Mouse (Mus musculus) adrenal gland, adult 8-10 months (tissue): ENCODE measurements around the gene Mvd. TPM values are rescaled to one million over a fixed set of nuclear protein-coding genes. Genes with fewer than 3 reads are reported as not detected.

Experiments used
- DNase-seq: peaks from one replicate; pipeline ENCODE4 v3.0.0; 2022
- microRNA-seq, 2 experiments: library from miRNA; unstranded; fragments of <30 nt; microRNA quantifications; one replicate each; pipeline ENCODE4 v1.2.0; 2022
- total RNA-seq, 4 experiments: library from RNA; stranded (reverse); gene quantifications; 2 replicates each; pipeline ENCODE4 v1.2.4; 2022

Mvd gene
- total RNA-seq, 4 experiments from 2014 or later: 16.7 to 33.1 (median 22.0) TPM

DNA sequence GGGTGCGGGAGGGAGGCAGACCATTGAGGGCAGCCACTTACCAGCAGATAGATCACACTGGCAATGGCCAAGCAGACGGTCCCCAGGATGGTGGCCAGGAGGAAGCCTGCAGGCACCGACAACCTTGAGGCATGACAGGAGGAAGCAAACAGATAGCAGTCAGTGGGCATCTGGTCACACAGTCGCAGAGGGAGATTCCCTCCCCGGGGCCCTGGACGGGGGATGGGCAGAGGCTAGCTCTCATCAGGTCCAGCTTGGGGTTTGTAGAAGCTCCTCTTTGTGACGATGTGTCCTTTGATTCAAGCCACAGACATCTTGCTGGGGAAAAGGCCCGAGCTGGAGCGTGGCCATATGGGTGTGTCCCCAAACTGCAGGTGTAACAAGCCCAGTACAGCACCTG, 17.1 kb downstream of the Mvd start:
- no peak for DNase-seq

DNA sequence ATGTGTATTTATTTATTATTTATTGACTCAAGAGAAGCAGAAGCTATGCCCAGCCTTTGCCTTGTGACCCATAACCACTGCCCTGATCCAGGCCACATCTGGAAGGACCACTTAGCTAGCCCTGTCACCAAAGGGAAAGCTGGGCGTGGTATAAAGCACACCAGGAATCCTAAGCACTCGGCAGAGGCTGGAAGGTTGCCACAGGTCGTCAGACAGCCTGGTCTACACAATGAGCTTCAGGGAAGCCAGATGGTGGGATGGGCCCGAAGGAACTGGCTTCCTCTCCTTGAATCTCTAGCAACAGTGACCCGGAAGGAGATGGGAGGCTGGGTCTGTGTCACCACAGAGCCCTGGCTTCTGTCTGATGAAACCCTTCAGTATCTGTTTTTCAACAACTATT, 19.6 kb downstream of the Mvd start:
- no peak for DNase-seq

DNA sequence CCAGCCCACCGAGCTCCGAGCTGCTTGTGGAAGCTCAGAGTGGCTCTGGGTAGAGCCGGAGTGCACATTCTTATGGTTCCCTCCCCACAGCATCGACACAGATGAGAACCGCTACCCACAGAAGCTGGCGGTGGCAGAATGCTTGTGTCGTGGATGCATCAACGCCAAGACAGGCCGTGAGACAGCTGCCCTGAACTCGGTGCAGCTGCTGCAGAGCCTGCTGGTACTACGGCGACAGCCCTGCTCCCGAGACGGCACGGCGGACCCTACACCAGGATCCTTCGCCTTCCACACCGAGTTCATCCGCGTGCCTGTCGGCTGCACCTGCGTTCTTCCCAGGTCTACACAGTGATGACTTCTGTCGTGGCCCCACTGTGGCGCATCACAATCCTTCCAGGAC, 20.0 kb downstream of the Mvd start:
- no peak for DNase-seq

DNA sequence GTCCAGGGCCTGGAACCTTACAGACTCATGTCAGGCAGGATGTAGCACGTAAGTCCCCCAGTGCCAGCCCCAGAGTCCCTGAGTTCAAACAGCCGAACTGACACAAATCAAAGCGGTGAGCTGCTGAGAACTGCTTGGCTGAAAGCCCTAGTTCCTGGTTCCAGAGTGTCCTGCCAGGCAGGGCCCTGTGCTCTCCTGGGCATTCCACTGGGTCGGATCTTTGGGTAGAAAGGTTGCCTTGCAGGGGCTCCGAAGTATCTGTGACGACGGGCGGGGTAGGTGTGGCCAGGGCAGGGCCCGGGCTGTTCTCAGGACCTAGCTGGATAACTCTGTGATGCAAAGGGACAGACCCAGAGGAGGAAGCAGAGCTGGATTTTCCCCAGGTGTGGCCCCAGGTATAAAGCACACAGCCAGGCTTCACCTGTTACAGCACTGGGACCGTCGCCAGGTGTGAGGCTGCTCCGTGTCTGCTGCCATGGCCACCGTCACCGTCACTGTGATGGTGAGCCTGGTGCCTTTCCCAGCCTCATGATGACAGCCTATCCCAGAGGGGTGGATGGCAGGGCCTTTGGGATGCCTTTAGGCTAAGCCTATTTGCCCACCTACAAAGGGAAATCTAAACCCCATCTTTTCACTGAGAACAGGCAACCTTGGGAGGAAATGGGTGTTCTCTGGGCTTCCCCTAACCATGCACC, 21.7 kb downstream of the Mvd start, which contains the start of gene Il17c:
Gene Il17c, plus strand, starts transcription at position 645 of the 695 bp plus-strand sequence.
- no peak for DNase-seq

DNA sequence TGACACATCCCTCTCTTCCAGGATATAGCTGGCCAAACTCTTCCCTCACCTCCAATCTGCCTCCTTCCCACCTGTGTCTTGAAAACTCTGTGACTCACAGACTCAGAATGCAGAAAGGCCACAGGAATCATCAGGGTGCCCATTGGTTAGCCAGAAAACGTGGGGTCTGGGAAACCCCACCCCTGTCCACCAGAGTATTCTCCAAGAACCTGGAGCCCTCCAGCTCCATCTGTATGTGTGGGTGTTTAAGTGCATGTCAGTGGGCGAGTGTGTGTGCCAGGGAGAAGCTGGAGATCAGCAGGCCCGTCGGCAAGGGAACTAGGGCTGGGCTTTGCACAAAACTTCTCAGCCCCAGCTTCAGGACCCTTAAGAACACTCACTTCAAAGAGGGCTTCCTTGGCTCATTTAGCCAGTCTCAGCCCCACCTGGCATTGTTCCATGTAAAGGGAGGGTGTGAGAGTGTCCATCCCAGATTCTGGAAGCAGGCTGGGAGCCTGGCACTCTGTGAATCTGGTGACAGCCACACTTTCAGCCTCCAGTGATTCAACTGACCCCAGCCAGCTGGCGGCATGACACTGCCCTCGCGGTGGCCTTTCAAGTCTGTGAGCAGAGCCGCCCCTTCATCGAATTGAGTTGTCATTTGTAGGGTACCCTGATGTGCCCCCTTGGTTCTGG, 23.2 kb downstream of the Mvd start:
- no peak for DNase-seq

DNA sequence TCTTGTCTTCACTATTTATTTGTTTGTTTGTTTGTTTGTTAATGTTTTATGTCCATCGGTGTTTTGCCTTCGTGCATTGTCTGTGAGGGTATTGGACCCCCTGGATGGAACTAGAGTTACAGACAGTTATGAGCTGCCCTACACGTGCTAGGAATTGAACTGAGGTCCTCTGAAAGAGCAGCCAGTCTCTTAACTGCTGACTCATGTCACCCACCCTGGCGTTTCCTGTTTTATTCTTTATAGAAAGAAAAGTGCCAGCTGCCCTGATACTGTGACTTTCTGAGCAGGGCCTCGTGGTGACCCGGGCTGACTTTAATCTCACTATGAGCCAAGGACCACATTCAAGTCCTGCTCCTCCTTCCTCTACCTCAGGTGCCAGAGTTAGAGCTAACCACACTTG, 27.7 kb downstream of the Mvd start:
- no peak for DNase-seq

DNA sequence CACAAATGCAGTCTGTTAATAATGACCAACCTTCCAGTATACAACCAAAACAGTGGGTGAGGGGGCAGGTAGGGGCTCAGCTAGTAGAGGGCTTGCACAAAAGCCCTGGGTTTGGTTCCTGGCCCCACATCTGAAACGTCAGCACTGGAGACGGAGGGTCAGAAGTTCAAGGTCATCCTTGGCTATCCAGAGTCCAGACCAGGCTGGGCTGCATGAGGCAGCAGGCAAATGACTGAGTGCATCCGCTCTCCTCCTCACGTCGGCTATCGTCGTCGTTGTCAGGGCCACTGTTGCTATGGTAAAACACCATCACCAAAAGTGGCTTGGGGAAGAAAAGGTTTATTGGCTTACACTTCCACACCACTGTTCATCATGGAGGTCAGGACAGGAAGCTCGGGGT, 28.9 kb downstream of the Mvd start:
- DNase-seq: no peak

DNA sequence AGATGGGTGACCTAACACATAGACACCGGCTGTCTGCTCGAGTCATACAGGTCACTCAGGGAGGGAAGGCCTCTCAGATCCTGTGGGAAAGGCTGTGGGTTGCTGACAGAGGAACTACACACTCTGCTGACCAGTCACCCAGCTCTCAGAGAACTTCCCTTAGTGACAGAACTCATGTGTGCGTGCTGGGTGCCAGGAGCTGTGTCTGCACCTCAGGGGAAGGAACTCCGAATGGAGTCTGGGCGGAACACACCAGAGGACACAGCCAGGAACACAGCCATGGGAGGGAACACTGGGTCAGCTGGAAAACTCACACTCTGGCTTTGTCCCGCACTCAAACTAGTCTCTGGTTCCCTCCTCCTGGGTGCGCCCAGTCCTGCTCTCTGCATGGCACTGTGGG, 35.5 kb downstream of the Mvd start:
- DNase-seq: no peak

DNA sequence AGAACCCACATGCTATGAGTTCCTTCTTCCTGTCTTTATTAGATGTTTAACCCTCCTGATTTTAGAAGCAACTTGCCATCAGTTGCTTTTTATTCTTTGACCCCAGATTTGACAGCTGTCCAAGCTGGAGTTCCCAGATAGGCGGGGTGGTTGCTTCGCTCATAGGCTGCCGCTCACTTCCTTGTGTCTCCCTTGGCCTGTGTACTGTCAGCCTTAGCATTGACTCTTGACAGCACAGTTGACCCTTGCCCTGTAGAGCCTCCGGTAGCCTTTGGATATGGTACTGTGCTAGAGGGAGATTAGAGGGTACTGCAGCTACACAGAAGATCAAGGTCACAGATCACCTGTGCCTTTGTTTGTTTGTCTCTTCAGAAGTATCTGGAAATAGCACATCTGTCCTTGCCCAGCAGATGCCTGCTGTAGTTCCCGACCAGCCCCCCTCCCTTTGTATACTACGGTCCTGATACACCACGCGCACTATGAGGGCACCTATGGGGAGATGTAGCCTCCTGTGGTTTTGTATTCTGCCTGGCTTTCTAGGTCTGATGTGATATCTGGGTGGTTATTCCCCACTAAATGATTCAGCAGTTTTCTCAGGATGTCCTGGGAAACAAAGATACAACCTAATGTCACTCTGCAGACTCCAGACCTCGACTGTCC, 37.9 kb downstream of the Mvd start:
- DNase-seq: no peak

DNA sequence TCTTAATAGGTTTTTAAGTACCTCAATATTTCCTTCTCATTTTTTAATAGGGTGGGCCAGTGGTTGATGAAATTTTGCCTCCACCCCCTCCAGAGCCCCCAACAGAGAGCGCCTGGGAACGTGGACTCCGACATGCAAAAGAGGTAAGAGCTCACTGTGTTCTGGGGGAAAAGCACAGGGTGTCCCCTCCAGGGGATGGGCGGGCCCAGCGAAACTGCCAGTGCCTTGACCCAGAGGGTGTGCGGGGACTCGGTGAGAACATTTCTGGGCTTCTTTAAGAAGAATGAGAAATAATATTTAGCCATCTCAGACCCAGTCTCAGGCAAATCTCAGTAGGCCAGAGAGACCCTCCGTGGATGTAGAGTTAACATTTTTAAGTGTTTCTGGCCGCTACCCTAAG, 45.0 kb downstream of the Mvd start:
- no peak for DNase-seq

DNA sequence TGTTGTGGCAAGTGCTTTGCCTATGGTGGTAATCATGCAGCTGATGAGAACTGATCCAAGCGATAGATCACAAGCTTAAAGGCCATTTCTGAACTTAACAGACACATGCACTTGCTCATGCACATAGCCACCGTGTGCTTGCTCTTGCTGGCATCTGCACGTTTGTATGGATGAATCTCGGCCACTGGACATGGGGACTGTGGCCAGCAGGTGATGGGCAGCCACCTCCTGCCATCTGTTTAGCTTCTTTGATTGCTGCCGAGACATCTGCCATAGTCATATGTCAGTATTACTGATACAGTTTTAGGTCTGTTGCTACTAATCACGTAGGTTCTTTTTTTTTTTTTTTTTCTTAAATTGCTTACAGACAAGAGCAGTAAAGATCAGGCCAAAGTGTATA, 47.9 kb downstream of the Mvd start:
- no peak for DNase-seq

DNA sequence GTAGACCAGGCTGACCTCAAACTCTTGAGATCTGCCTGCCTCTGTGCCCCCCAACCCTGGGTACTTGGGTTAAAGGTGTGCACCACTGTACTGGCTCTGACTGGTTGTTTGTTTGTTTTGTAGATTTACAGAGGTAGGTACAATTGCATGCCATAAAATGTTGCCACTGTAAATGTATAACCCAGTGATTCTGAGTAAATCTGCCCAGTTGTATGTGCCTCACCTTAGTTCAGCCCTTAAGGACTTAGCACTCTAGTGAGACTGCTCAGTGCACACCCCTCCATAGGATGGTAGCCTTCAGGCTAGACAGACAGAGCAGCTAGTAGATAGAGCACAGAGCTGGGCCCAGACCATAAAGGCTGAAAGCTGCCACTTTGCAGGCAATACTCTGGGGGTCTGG, 49.5 kb downstream of the Mvd start:
- DNase-seq: no peak

DNA sequence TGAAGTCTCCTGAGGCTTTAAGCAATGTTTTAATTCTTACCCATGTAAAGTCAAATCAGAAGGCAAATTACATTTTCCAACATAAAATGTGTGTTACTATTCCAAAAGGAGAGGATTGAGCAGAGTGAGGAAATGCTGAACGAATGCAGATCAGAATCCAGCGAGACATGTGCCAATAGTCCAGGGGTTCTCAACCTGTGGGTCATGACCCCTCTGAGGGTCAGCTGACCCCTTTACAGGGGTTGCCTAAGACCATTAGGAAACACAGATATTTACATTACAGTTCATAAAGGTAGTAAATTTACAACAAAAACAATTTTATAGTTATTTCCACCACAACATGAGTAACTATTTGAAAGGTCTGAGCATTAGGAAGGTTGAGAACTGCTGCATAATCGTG, 52.5 kb downstream of the Mvd start:
- no peak for DNase-seq

DNA sequence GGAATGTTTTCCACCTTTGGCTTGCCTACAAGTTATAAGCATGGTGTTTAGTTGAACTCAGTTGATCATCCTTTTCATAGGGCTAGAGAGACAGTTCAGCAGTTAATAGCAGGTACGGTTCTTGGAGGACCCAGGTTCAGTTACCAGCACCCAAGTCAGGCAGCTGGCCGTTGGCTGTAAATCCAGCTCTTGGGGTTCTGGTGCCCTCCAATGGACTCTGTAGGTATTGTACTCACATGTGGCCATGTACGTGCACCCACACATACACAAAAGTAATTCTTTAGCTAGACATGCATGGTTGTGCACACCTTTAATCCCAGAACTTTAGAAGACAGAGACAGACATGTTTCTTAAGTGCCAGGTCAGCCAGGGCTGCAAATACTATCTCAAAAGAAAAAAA, 53.9 kb downstream of the Mvd start:
- no peak for DNase-seq

Small RNAs within 50 kb of the gene (microRNA-seq; reads per million reads assigned to microRNA genes)
- gene Gm24366: 0 reads per million in 2 experiments

Other genes starting within 250 kb of the Mvd start
- gene Zfpm1, start 161.3 kb downstream of the Mvd start, total RNA-seq: 10 to 100 TPM; 17.3 to 35.3 (median 28.0) TPM
- not detected for gene Trhr2, start 82.7 kb downstream of the Mvd start, total RNA-seq
- 10 to 100 TPM; 38.4 to 55.0 (median 47.0) TPM for gene Zc3h18, start 66.8 kb downstream of the Mvd start, total RNA-seq
- gene Il17c, start 21.4 kb downstream of the Mvd start, total RNA-seq: under 1 TPM in 1 of 4 experiments, not detected in 3; 0.43 TPM
- 10 to 100 TPM; 34.3 to 52.7 (median 43.6) TPM for gene Cyba, start 10.5 kb downstream of the Mvd start, total RNA-seq
- not detected for gene Snai3, start 17.3 kb upstream of the Mvd start, total RNA-seq
- gene Rnf166, start 32.6 kb upstream of the Mvd start, total RNA-seq: 10 to 100 TPM; 46.3 to 68.8 (median 57.7) TPM
- gene Ctu2, start 32.7 kb upstream of the Mvd start, total RNA-seq: 10 to 100 TPM; 25.8 to 28.5 (median 26.2) TPM
- gene Piezo1, start 107.9 kb upstream of the Mvd start, total RNA-seq: 10 to 100 TPM; 13.8 to 25.2 (median 18.5) TPM
- gene Cdt1, start 124.6 kb upstream of the Mvd start, total RNA-seq: 1 to 10 TPM; 4.8 to 9.9 (median 8.2) TPM
- gene Aprt, start 133.5 kb upstream of the Mvd start, total RNA-seq: 100 to 1,000 TPM in 3 of 4 experiments, 10 to 100 TPM in 1; 83.4 to 110 (median 106) TPM
- gene Galns, start 168.0 kb upstream of the Mvd start, total RNA-seq: 10 to 100 TPM in 2 of 4 experiments, 1 to 10 TPM in 2; 6.4 to 11.6 (median 9.1) TPM
- 10 to 100 TPM; 61.7 to 64.9 (median 62.9) TPM for gene Trappc2l, start 168.2 kb upstream of the Mvd start, total RNA-seq
- gene Pabpn1l, start 179.3 kb upstream of the Mvd start, total RNA-seq: not detected